Mouse (Mus musculus): ENCODE measurements at regions not wholly inside any gene's neighbourhood (a gene's known extent, or its start where the extent isn't known, plus 50 kb on each side); places are given as distances from the start of the nearest gene placed in this dataset.
A peak's percentile ranks its signal among the peaks of the same experiment; 100 is the strongest.

GRCm38 (mm10) chr16:7644363-7644762 lies 780.6 kb downstream of the Tmem114 start:
- DNase-seq = no peak

GRCm38 (mm10) chr16:7638955-7639755 lies 785.8 kb downstream of the Tmem114 start:
- no peak for DNase-seq

- DNase-seq = no peak
Measured at GRCm38 (mm10) chr16:7637993-7638392, 786.9 kb downstream of the Tmem114 start.

- no peak for DNase-seq
Measured at GRCm38 (mm10) chr16:7637121-7637700, 787.7 kb downstream of the Tmem114 start.

GRCm38 (mm10) chr16:7636326-7636725 lies 788.6 kb downstream of the Tmem114 start:
- DNase-seq = no peak

- no peak for DNase-seq
Measured at GRCm38 (mm10) chr16:7632474-7632873, 792.5 kb downstream of the Tmem114 start.

- no peak for DNase-seq
Measured at GRCm38 (mm10) chr16:7628351-7628750, 796.6 kb downstream of the Tmem114 start.

- DNase-seq = peak; percentile 7 to 30
Measured at GRCm38 (mm10) chr16:7606602-7607001, 818.3 kb downstream of the Tmem114 start.

- DNase-seq = no peak
Measured at GRCm38 (mm10) chr16:7602428-7602827, 822.5 kb downstream of the Tmem114 start.

GRCm38 (mm10) chr16:7574879-7575278 lies 850.1 kb downstream of the Tmem114 start:
- DNase-seq = no peak

GRCm38 (mm10) chr16:7560841-7561240 lies 864.1 kb downstream of the Tmem114 start:
- peak in 1 of 2 experiments; percentile 28 for DNase-seq

- DNase-seq = no peak
Measured at GRCm38 (mm10) chr16:7559177-7559576, 865.8 kb downstream of the Tmem114 start.

GRCm38 (mm10) chr16:7558637-7559036 lies 866.3 kb downstream of the Tmem114 start:
- DNase-seq = no peak

GRCm38 (mm10) chr16:7555911-7556310 lies 869.0 kb downstream of the Tmem114 start:
- DNase-seq = no peak

- peak in 1 of 2 experiments; percentile 20 for DNase-seq
Measured at GRCm38 (mm10) chr16:7549568-7549967, 875.4 kb downstream of the Tmem114 start.

GRCm38 (mm10) chr16:7544067-7544466 lies 880.9 kb downstream of the Tmem114 start:
- no peak for DNase-seq

- no peak for DNase-seq
Measured at GRCm38 (mm10) chr16:7529811-7530210, 895.1 kb downstream of the Tmem114 start.

GRCm38 (mm10) chr16:7528963-7529362 lies 896.0 kb downstream of the Tmem114 start:
- DNase-seq = no peak

- no peak for DNase-seq
Measured at GRCm38 (mm10) chr16:7527923-7528776, 896.8 kb downstream of the Tmem114 start.

GRCm38 (mm10) chr16:7518711-7519110 lies 906.2 kb downstream of the Tmem114 start:
- DNase-seq = no peak
